ENCODE assay signal across 8 mouse cellular contexts in genomic region chr6:11925496-11926041, GRCm38 (mm10). TPM values are rescaled to one million over a fixed set of nuclear protein-coding genes. Genes with fewer than 3 reads are reported as not detected.
DNase-seq lines count a peak whose midpoint lies in the region; ATAC-seq and TF ChIP-seq lines count a peak whose summit lies in the region.

No protein-coding gene starts in this region.

- no peaks in the 10 kb centered on the region for H3K9me3 ChIP-seq in MEL (replicated peaks; ENCODE audit: insufficient read depth, low read length)
- H3K9me3 ChIP-seq in forebrain, postnatal 0 days (ENCODE audit: low read length), result no peaks in the 10 kb centered on the region
- no peaks in the 10 kb centered on the region for H3K9me3 ChIP-seq in lung, embryonic 16.5 days (ENCODE audit: control insufficient read depth, low read length)

- H3K79me2 ChIP-seq in MEL (ENCODE audit: control insufficient read depth, insufficient read depth, low read length, poor library complexity), result peaks cover 15% of the 10 kb centered on the region

- peak overlapping the region; percentile 88 for H3K27ac ChIP-seq in MEL (ENCODE audit: control insufficient read depth, low read depth, low read length)
- H3K27ac ChIP-seq in forebrain, postnatal 0 days (ENCODE audit: low read depth, low read length), result peak overlapping the region; percentile 100
- peak overlapping the region; percentile 94 for H3K27ac ChIP-seq in lung, embryonic 16.5 days (ENCODE audit: low read length)

- TF ChIP-seq POLR2A in MEL (IDR thresholded peaks at IDR 0.05; ENCODE audit: control insufficient read depth in 1 of 2, insufficient read depth in 1 of 2, low read depth in 1 of 2, low read length in 2 of 2, poor library complexity in 1 of 2), result peak in 1 of 2 experiments; percentile 91; a peak in 2 of 4 replicates

- TF ChIP-seq CTCF in MEL (IDR thresholded peaks at IDR 0.05 in 2 of 3, conservative IDR thresholded peaks at IDR 0.05 in 1 of 3; ENCODE audit: control insufficient read depth in 1 of 3, insufficient read depth in 1 of 3, low read depth in 2 of 3, low read length in 3 of 3, poor library complexity in 1 of 3, severe bottlenecking in 1 of 3), result no peak
- no peak for TF ChIP-seq CTCF in forebrain, postnatal 0 days (IDR thresholded peaks at IDR 0.05; ENCODE audit: low read depth)

- 1% methylated on average over 20 of the region's 20 CpGs for WGBS in forebrain, postnatal 0 days
- 0% methylated on average over 20 of the region's 20 CpGs for WGBS in lung, embryonic 16.5 days

- peak overlapping the region; percentile 93 for H3K9ac ChIP-seq in MEL (ENCODE audit: control insufficient read depth, low read depth, low read length, poor library complexity, severe bottlenecking)
- H3K9ac ChIP-seq in forebrain, postnatal 0 days, result peak overlapping the region; percentile 99
- H3K9ac ChIP-seq in lung, embryonic 16.5 days (ENCODE audit: low read length), result peak overlapping the region; percentile 95

- 0 out of 4 replicates have a peak, but pooled peaks of 1 of the 2 experiments have one; percentile 10 for TF ChIP-seq EP300 in MEL (IDR thresholded peaks at IDR 0.05; ENCODE audit: low read depth in 1 of 2, low read length in 2 of 2)

- ATAC-seq in forebrain, postnatal 0 days, result peak; percentile 98
- peak; percentile 95 for ATAC-seq in hematopoietic stem cell, adult 5-6 weeks (replicated peaks in 1 of 2; ENCODE audit: insufficient read depth in 1 of 2, low FRiP score in 2 of 2, low TSS enrichment in 1 of 2, low read depth in 1 of 2, poor library complexity in 2 of 2, severe bottlenecking in 2 of 2)
- peak; percentile 97 for ATAC-seq in lung, embryonic 16.5 days (ENCODE audit: low read depth)

- peak; percentile 93 for DNase-seq in MEL (ENCODE audit: low read depth, low spot score)
- peak; percentile 83 to 87 for DNase-seq in cerebellum, adult 18-20 months
- peak; percentile 96 for DNase-seq in forebrain, postnatal 0 days
- peak; percentile 61 for DNase-seq in layer of hippocampus, adult 9-10 months (ENCODE audit: low spot score)
- DNase-seq in ovary, postnatal 36 days (ENCODE audit: low spot score), result peak; percentile 86
- peak; percentile 86 for DNase-seq in thymus, postnatal 25 days

- peaks cover 2 to 24% of the 10 kb centered on the region in 2 experiments; a peak in 3 of 4 replicates for H3K36me3 ChIP-seq in MEL (ENCODE audit: control insufficient read depth in 1 of 2, insufficient read depth in 2 of 2, low read length in 2 of 2)
- H3K36me3 ChIP-seq in forebrain, postnatal 0 days (ENCODE audit: insufficient read depth), result no peaks in the 10 kb centered on the region
- no peaks in the 10 kb centered on the region for H3K36me3 ChIP-seq in lung, embryonic 16.5 days (ENCODE audit: control insufficient read depth, insufficient read depth, low read length)

- H3K4me1 ChIP-seq in MEL (ENCODE audit: control insufficient read depth in 1 of 2, insufficient read depth in 2 of 2, low read length in 2 of 2), result peaks cover 0 to 6% of the 10 kb centered on the region in 2 experiments; a peak in 1 of 4 replicates
- peaks cover 26% of the 10 kb centered on the region; the same call in 1 of the 2 replicates for H3K4me1 ChIP-seq in forebrain, postnatal 0 days (ENCODE audit: insufficient read depth)
- peaks cover 15% of the 10 kb centered on the region for H3K4me1 ChIP-seq in lung, embryonic 16.5 days (replicated peaks; ENCODE audit: control insufficient read depth, insufficient read depth, low read length)

- no peak for TF ChIP-seq RAD21 in MEL (IDR thresholded peaks at IDR 0.05; ENCODE audit: low read depth, low read length)

- H3K27me3 ChIP-seq in MEL (ENCODE audit: control insufficient read depth in 1 of 2, insufficient read depth in 2 of 2, low read length in 2 of 2), result no peaks in the 10 kb centered on the region
- H3K27me3 ChIP-seq in forebrain, postnatal 0 days (ENCODE audit: insufficient read depth, low read length), result no peaks in the 10 kb centered on the region
- no peaks in the 10 kb centered on the region for H3K27me3 ChIP-seq in lung, embryonic 16.5 days (ENCODE audit: control insufficient read depth, insufficient read depth, low read depth, low read length)

- H3K4me3 ChIP-seq in MEL (ENCODE audit: control insufficient read depth in 1 of 2, insufficient read depth in 1 of 2, low read depth in 2 of 2, low read length in 2 of 2), result peak overlapping the region; percentile 93 to 99
- H3K4me3 ChIP-seq in forebrain, postnatal 0 days (ENCODE audit: low read depth, low read length), result peak overlapping the region; percentile 97
- H3K4me3 ChIP-seq in lung, embryonic 16.5 days (ENCODE audit: low read length), result peak overlapping the region; percentile 72

- H3K4me2 ChIP-seq in forebrain, postnatal 0 days (ENCODE audit: low read depth), result peak overlapping the region; percentile 66
- H3K4me2 ChIP-seq in lung, embryonic 16.5 days (ENCODE audit: low read depth, low read length), result peak overlapping the region; percentile 77

TF ChIP-seq in MEL, 35 proteins besides CTCF, POLR2A, EP300 and RAD21 (continues in another document):
- TF ChIP-seq MAX (IDR thresholded peaks at IDR 0.05; ENCODE audit: low read length) (no peak), POLR2AphosphoS2 (IDR thresholded peaks at IDR 0.05; ENCODE audit: low read length) (peak; percentile 85), KAT2A (conservative IDR thresholded peaks at IDR 0.05; ENCODE audit: low read depth, low read length) (peak; percentile 61), GABPA (IDR thresholded peaks at IDR 0.05; ENCODE audit: low read depth, low read length) (no peak), USF1 (IDR thresholded peaks at IDR 0.05; ENCODE audit: low read depth, low read length) (no peak), GATA1 (IDR thresholded peaks at IDR 0.05; ENCODE audit: low read depth, low read length) (no peak), E2F4 (IDR thresholded peaks at IDR 0.05; ENCODE audit: borderline replicate concordance, low read depth, low read length) (0 out of 2 replicates have a peak, but pooled peaks have one; percentile 44), POLR2AphosphoS5 (IDR thresholded peaks at IDR 0.05; ENCODE audit: borderline replicate concordance, low read depth, low read length) (no peak), TAL1 (IDR thresholded peaks at IDR 0.05; ENCODE audit: low read length) (no peak), JUND (IDR thresholded peaks at IDR 0.05; ENCODE audit: low read depth, low read length) (no peak), ZNF384 (IDR thresholded peaks at IDR 0.05; ENCODE audit: low read depth, low read length) (no peak), ETS1 (IDR thresholded peaks at IDR 0.05; ENCODE audit: low read depth, low read length) (no peak), MYC (IDR thresholded peaks at IDR 0.05; ENCODE audit: low read depth, low read length) (0 out of 2 replicates have a peak, but pooled peaks have one; percentile 20), MEF2A (IDR thresholded peaks at IDR 0.05; ENCODE audit: extremely low read depth, insufficient replicate concordance, low read depth, low read length, poor library complexity, severe bottlenecking) (no peak), MYB (IDR thresholded peaks at IDR 0.05; ENCODE audit: low read depth, low read length) (no peak), MAFK (IDR thresholded peaks at IDR 0.05; ENCODE audit: borderline replicate concordance, low read depth, low read length) (no peak), NELFE (IDR thresholded peaks at IDR 0.05; ENCODE audit: low read depth, low read length) (peak; percentile 81), BHLHE40 (IDR thresholded peaks at IDR 0.05; ENCODE audit: borderline replicate concordance, low read depth, low read length) (no peak), ZC3H11A (IDR thresholded peaks at IDR 0.05; ENCODE audit: low read depth, low read length) (no peak), SIN3A (IDR thresholded peaks at IDR 0.05; ENCODE audit: low read length) (no peak; the same call in 1 of the 2 replicates), USF2 (IDR thresholded peaks at IDR 0.05; ENCODE audit: borderline replicate concordance in 1 of 2, insufficient read depth in 1 of 2, low read depth in 1 of 2, low read length in 2 of 2) (no peak), CHD2 (IDR thresholded peaks at IDR 0.05; ENCODE audit: low read length) (no peak), ZKSCAN1 (IDR thresholded peaks at IDR 0.05; ENCODE audit: low read depth, low read length) (no peak), ELF1 (IDR thresholded peaks at IDR 0.05; ENCODE audit: low read depth, low read length) (peak; percentile 89), UBTF (IDR thresholded peaks at IDR 0.05; ENCODE audit: borderline replicate concordance, insufficient read depth, low read depth, low read length) (no peak), CHD1 (IDR thresholded peaks at IDR 0.05; ENCODE audit: low read depth, low read length) (0 out of 2 replicates have a peak, but pooled peaks have one; percentile 14), SMC3 (IDR thresholded peaks at IDR 0.05; ENCODE audit: low read depth, low read length) (no peak), NRF1 (IDR thresholded peaks at IDR 0.05; ENCODE audit: insufficient read depth, low read depth, low read length, poor library complexity, severe bottlenecking) (peak; percentile 78), TBP (IDR thresholded peaks at IDR 0.05; ENCODE audit: low read depth, low read length) (peak; percentile 79), MXI1 (IDR thresholded peaks at IDR 0.05; ENCODE audit: low read depth, low read length) (peak; percentile 34; the same call in 1 of the 2 replicates), MAZ (IDR thresholded peaks at IDR 0.05; ENCODE audit: low read depth, low read length) (no peak), ZMIZ1 (IDR thresholded peaks at IDR 0.05; ENCODE audit: low read depth, low read length) (peak; percentile 89)

RNA-seq across cellular contexts. Expression of gene Phf14, which starts 18.0 kb away (rescaled TPM):
- 23.1 and 25.7 TPM in 2 replicates for total RNA-seq in MEL (2012; rRNA removed)
- 10 to 100 TPM; 29.6 to 58.7 TPM for polyA plus RNA-seq in MEL (2012; ENCODE audit: insufficient read depth in 1 of 2, insufficient read length in 2 of 2, low read depth in 1 of 2, low replicate concordance in 2 of 2, missing spikeins in 1 of 2)
- total RNA-seq in forebrain, postnatal 0 days (2014; rRNA removed), result 157 and 168 TPM in 2 replicates
- polyA plus RNA-seq in forebrain, postnatal 0 days (2015; fragmentation: Nextera tagmentation; extraction: Ambion mirVana), result 47.6 and 71.6 TPM in 2 replicates
- total RNA-seq in hematopoietic stem cell, adult 5-6 weeks (2017), result 175 and 198 TPM in 2 replicates
- 53.5 TPM in 2 replicates for polyA plus RNA-seq in lung, embryonic 16.5 days (2015; fragmentation: Nextera tagmentation; extraction: Ambion mirVana)

RNA-seq across cellular contexts. Expression of gene Ndufa4, which starts 18.3 kb away (rescaled TPM):
- 499 and 529 TPM in 2 replicates for total RNA-seq in MEL (2012; rRNA removed)
- polyA plus RNA-seq in MEL (2012; ENCODE audit: insufficient read depth in 1 of 2, insufficient read length in 2 of 2, low read depth in 1 of 2, low replicate concordance in 2 of 2, missing spikeins in 1 of 2), result 100 to 1,000 TPM in 1 of 2 experiments, not detected in 1; 472 TPM
- 539 and 734 TPM in 2 replicates for total RNA-seq in forebrain, postnatal 0 days (2014; rRNA removed)
- 1,216 and 1,597 TPM in 2 replicates for polyA plus RNA-seq in forebrain, postnatal 0 days (2015; fragmentation: Nextera tagmentation; extraction: Ambion mirVana)
- 315 and 474 TPM in 2 replicates for total RNA-seq in hematopoietic stem cell, adult 5-6 weeks (2017)
- polyA plus RNA-seq in lung, embryonic 16.5 days (2015; fragmentation: Nextera tagmentation; extraction: Ambion mirVana), result 895 and 918 TPM in 2 replicates

Comparison
In these comparisons a context has a peak if more than half of its experiments do, and no peak if none do; other contexts are left out.
1. Peak in every context shown above with its lines: DNase-seq, ATAC-seq, H3K4me3 ChIP-seq and H3K27ac ChIP-seq.